Mouse (Mus musculus) megakaryocyte, embryonic 14.5 days (primary cell): ENCODE measurements around the gene Tex14. TPM values are rescaled to one million over a fixed set of nuclear protein-coding genes. Genes with fewer than 3 reads are reported as not detected.
"Not testable (repeated sequence)": the region's sequence is repeated elsewhere in the genome, so short reads cannot be mapped to it uniquely, and the experiment has no call there.

Experiments
- H3K27me3 ChIP-seq: replicated peaks from 2 replicates; pipeline ENCODE3; 2012; ENCODE audit warnings: inconsistent platforms
- H3K36me3 ChIP-seq: replicated peaks from 2 replicates; pipeline ENCODE3; 2012; ENCODE audit warnings: low read length, inconsistent platforms, mixed read lengths
- H3K4me1 ChIP-seq: 2 replicates; pipeline ENCODE4 v1.6.1; 2012; ENCODE audit warnings: inconsistent platforms
- H3K4me3 ChIP-seq: replicated peaks from 2 replicates; pipeline ENCODE3; 2012; ENCODE audit warnings: moderate library complexity, mild to moderate bottlenecking, inconsistent platforms
- H3K9me3 ChIP-seq: 2 replicates; pipeline ENCODE4 v1.6.1; 2012; ENCODE audit warnings: inconsistent platforms
- FLI1 ChIP-seq: IDR thresholded peaks from 2 replicates; pipeline ENCODE4 v1.6.1; 2012; ENCODE audit warnings: low read length, inconsistent platforms, mixed read lengths
- GATA1 ChIP-seq: IDR thresholded peaks from 3 replicates; pipeline ENCODE4 v1.6.1; 2012; ENCODE audit warnings: mixed read lengths, low read length, inconsistent platforms, borderline replicate concordance
- polyA plus RNA-seq: library from polyadenylated mRNA; stranded (reverse); fragments of >175 nt; gene quantifications from 2 replicates; pipeline ENCODE4 v1.2.3, GENCODE M21; 2012; ENCODE audit warnings: low replicate concordance; ENCODE audit not compliant: insufficient read depth

Gene Tex14
- polyA plus RNA-seq, 1 experiment = not detected

- peak overlapping the region; percentile 17 for H3K4me3 ChIP-seq
- TF ChIP-seq FLI1 (no peak), GATA1 (no peak)
These were observed 18.9 kb downstream of the Tex14 start for GRCm38 (mm10) chr11:87423551-87424325.

GRCm38 (mm10) chr11:87426121-87426449 lies 21.2 kb downstream of the Tex14 start:
- peak overlapping the region; percentile 89 for H3K4me3 ChIP-seq
- H3K4me1 ChIP-seq = peaks cover 49% of the 10 kb centered on the region
- H3K27me3 ChIP-seq = no peaks in the 10 kb centered on the region
- no peaks in the 10 kb centered on the region for H3K36me3 ChIP-seq
- no peak for TF ChIP-seq FLI1
- no peak for TF ChIP-seq GATA1
- no peaks in the 10 kb centered on the region for H3K9me3 ChIP-seq

More at GRCm38 (mm10) chr11:87423551-87424325, 18.9 kb downstream of the Tex14 start:
- Histone ChIP-seq H3K4me1 (peaks cover 50% of the 10 kb centered on the region), H3K27me3 (no peaks in the 10 kb centered on the region), H3K36me3 (no peaks in the 10 kb centered on the region), H3K9me3 (no peaks in the 10 kb centered on the region)

GRCm38 (mm10) chr11:87426450-87427250 lies 21.8 kb downstream of the Tex14 start:
- Histone ChIP-seq H3K4me1 (peaks cover 48% of the 10 kb centered on the region), H3K4me3 (peak overlapping the region; percentile 89)
- not testable (repeated sequence) for H3K27me3 ChIP-seq, H3K36me3 ChIP-seq, H3K9me3 ChIP-seq
- TF ChIP-seq FLI1 = peak; percentile 55; the same call in 1 of the 2 replicates

- TF ChIP-seq FLI1 (no peak), GATA1 (no peak)
- H3K36me3 ChIP-seq = no peaks in the 10 kb centered on the region
- H3K4me1 ChIP-seq = peaks cover 42% of the 10 kb centered on the region
- H3K27me3 ChIP-seq = no peaks in the 10 kb centered on the region
- no peaks in the 10 kb centered on the region for H3K9me3 ChIP-seq
- H3K4me3 ChIP-seq = no peak overlapping the region
These were observed 22.6 kb downstream of the Tex14 start for GRCm38 (mm10) chr11:87427273-87428050.

- no peaks in the 10 kb centered on the region for H3K27me3 ChIP-seq
- peaks cover 46% of the 10 kb centered on the region for H3K4me1 ChIP-seq
- no peak overlapping the region for H3K4me3 ChIP-seq
- TF ChIP-seq GATA1 (no peak), FLI1 (no peak)
- H3K36me3 ChIP-seq = no peaks in the 10 kb centered on the region
- no peaks in the 10 kb centered on the region for H3K9me3 ChIP-seq
These were observed 23.3 kb downstream of the Tex14 start for GRCm38 (mm10) chr11:87428051-87428673.

- Histone ChIP-seq H3K4me3 (no peak overlapping the region), H3K36me3 (no peaks in the 10 kb centered on the region), H3K27me3 (no peaks in the 10 kb centered on the region), H3K4me1 (peaks cover 46% of the 10 kb centered on the region), H3K9me3 (no peaks in the 10 kb centered on the region)
- TF ChIP-seq FLI1 (no peak), GATA1 (no peak)
These were observed 24.5 kb downstream of the Tex14 start for GRCm38 (mm10) chr11:87429363-87429762.

- Histone ChIP-seq H3K27me3 (no peaks in the 10 kb centered on the region), H3K9me3 (no peaks in the 10 kb centered on the region), H3K36me3 (no peaks in the 10 kb centered on the region), H3K4me1 (peaks cover 36% of the 10 kb centered on the region), H3K4me3 (no peak overlapping the region)
- TF ChIP-seq FLI1 (no peak), GATA1 (no peak)
These were observed 25.5 kb downstream of the Tex14 start for GRCm38 (mm10) chr11:87430374-87430773.

GRCm38 (mm10) chr11:87431813-87432212 lies 26.9 kb downstream of the Tex14 start:
- not testable (repeated sequence) for H3K36me3 ChIP-seq, H3K27me3 ChIP-seq, H3K9me3 ChIP-seq, H3K4me3 ChIP-seq
- H3K4me1 ChIP-seq = peaks cover 40% of the 10 kb centered on the region

GRCm38 (mm10) chr11:87432447-87432846 lies 27.6 kb downstream of the Tex14 start:
- Histone ChIP-seq H3K9me3 (no peaks in the 10 kb centered on the region), H3K27me3 (no peaks in the 10 kb centered on the region), H3K4me3 (no peak overlapping the region), H3K4me1 (peaks cover 41% of the 10 kb centered on the region), H3K36me3 (no peaks in the 10 kb centered on the region)
- TF ChIP-seq GATA1 = no peak
- no peak for TF ChIP-seq FLI1
